Mouse (Mus musculus) adrenal gland, postnatal 14 days (tissue): ENCODE measurements at regions not wholly inside any gene's neighbourhood (a gene's known extent, or its start where the extent isn't known, plus 50 kb on each side); places are given as distances from the start of the nearest gene placed in this dataset.

Source experiments
- DNase-seq: peaks from one replicate; pipeline ENCODE4 v3.0.0; 2021; ENCODE audit warnings: mixed read lengths

- no peak for DNase-seq
Measured at GRCm38 (mm10) chr9:100097028-100097427, 221.1 kb upstream of the Sox14 start.

GRCm38 (mm10) chr9:100095559-100095959 is 219.6 kb upstream of the Sox14 start:
- no peak for DNase-seq

GRCm38 (mm10) chr9:100094956-100095558 is 219.1 kb upstream of the Sox14 start:
- DNase-seq, result no peak

- no peak for DNase-seq
Measured at GRCm38 (mm10) chr9:100071141-100071540, 195.2 kb upstream of the Sox14 start.

- no peak for DNase-seq
Measured at GRCm38 (mm10) chr9:100058541-100058940, 182.6 kb upstream of the Sox14 start.

GRCm38 (mm10) chr9:100046213-100046807 is 170.3 kb upstream of the Sox14 start:
- DNase-seq, result no peak

- no peak for DNase-seq
Measured at GRCm38 (mm10) chr9:100045636-100046035, 169.7 kb upstream of the Sox14 start.

- peak; percentile 9 for DNase-seq
Measured at GRCm38 (mm10) chr9:100041776-100042175, 165.8 kb upstream of the Sox14 start.

- DNase-seq, result peak; percentile 15
Measured at GRCm38 (mm10) chr9:100023641-100024040, 147.7 kb upstream of the Sox14 start.

- DNase-seq, result no peak
Measured at GRCm38 (mm10) chr9:100022035-100022434, 146.1 kb upstream of the Sox14 start.

- no peak for DNase-seq
Measured at GRCm38 (mm10) chr9:99995204-99995603, 119.2 kb upstream of the Sox14 start.

- no peak for DNase-seq
Measured at GRCm38 (mm10) chr9:99994285-99995144, 118.5 kb upstream of the Sox14 start.

- DNase-seq, result no peak
Measured at GRCm38 (mm10) chr9:99987376-99987775, 111.4 kb upstream of the Sox14 start.

GRCm38 (mm10) chr9:99980734-99981133 is 104.8 kb upstream of the Sox14 start:
- no peak for DNase-seq

- no peak for DNase-seq
Measured at GRCm38 (mm10) chr9:99961561-99961960, 85.6 kb upstream of the Sox14 start.

- no peak for DNase-seq
Measured at GRCm38 (mm10) chr9:99954720-99955119, 78.8 kb upstream of the Sox14 start.

- no peak for DNase-seq
Measured at GRCm38 (mm10) chr9:99954038-99954618, 78.2 kb upstream of the Sox14 start.
